Mouse (Mus musculus): ENCODE measurements around the gene Nfat5. TPM values are rescaled to one million over a fixed set of nuclear protein-coding genes. Genes with fewer than 3 reads are reported as not detected.

Gene Nfat5
- 39.3 and 39.8 TPM in 2 replicates for polyA plus RNA-seq (2012; rRNA removed)

GRCm38 (mm10) chr8:107292928-107293601, at the start of gene Nfat5:
Nfat5 (plus strand) TSS chr8:107293470.
- peak; percentile 88 to 99 for DNase-seq (ENCODE audit: extremely low spot score in 1 of 2, low spot score in 1 of 2)

GRCm38 (mm10) chr8:107244218-107244617, 49.1 kb upstream of the Nfat5 start:
- no peak for DNase-seq (ENCODE audit: extremely low spot score in 1 of 2, low spot score in 1 of 2)

- DNase-seq (ENCODE audit: extremely low spot score in 1 of 2, low spot score in 1 of 2) = no peak
Measured at GRCm38 (mm10) chr8:107248456-107248855, 44.8 kb upstream of the Nfat5 start.

- no peak for DNase-seq (ENCODE audit: extremely low spot score in 1 of 2, low spot score in 1 of 2)
Measured at GRCm38 (mm10) chr8:107251481-107252104, 41.7 kb upstream of the Nfat5 start.

- DNase-seq (ENCODE audit: extremely low spot score in 1 of 2, low spot score in 1 of 2) = no peak
Measured at GRCm38 (mm10) chr8:107253121-107253520, 40.1 kb upstream of the Nfat5 start.

GRCm38 (mm10) chr8:107254403-107254802, 38.9 kb upstream of the Nfat5 start:
- no peak for DNase-seq (ENCODE audit: extremely low spot score in 1 of 2, low spot score in 1 of 2)

- DNase-seq (ENCODE audit: extremely low spot score in 1 of 2, low spot score in 1 of 2) = peak in 1 of 2 experiments; percentile 23
Measured at GRCm38 (mm10) chr8:107254951-107255457, 38.3 kb upstream of the Nfat5 start.

- peak; percentile 12 to 69 for DNase-seq (ENCODE audit: extremely low spot score in 1 of 2, low spot score in 1 of 2)
Measured at GRCm38 (mm10) chr8:107257223-107257622, 36.0 kb upstream of the Nfat5 start.

- DNase-seq (ENCODE audit: extremely low spot score in 1 of 2, low spot score in 1 of 2) = peak; percentile 3 to 25
Measured at GRCm38 (mm10) chr8:107260120-107260519, 33.1 kb upstream of the Nfat5 start.

- no peak for DNase-seq (ENCODE audit: extremely low spot score in 1 of 2, low spot score in 1 of 2)
Measured at GRCm38 (mm10) chr8:107261172-107261571, 32.1 kb upstream of the Nfat5 start.

- DNase-seq (ENCODE audit: extremely low spot score in 1 of 2, low spot score in 1 of 2) = no peak
Measured at GRCm38 (mm10) chr8:107262046-107262705, 31.1 kb upstream of the Nfat5 start.

- no peak for DNase-seq (ENCODE audit: extremely low spot score in 1 of 2, low spot score in 1 of 2)
Measured at GRCm38 (mm10) chr8:107265811-107266210, 27.5 kb upstream of the Nfat5 start.

- no peak for DNase-seq (ENCODE audit: extremely low spot score in 1 of 2, low spot score in 1 of 2)
Measured at GRCm38 (mm10) chr8:107268501-107268900, 24.8 kb upstream of the Nfat5 start.

GRCm38 (mm10) chr8:107269191-107269590, 24.1 kb upstream of the Nfat5 start:
- DNase-seq (ENCODE audit: extremely low spot score in 1 of 2, low spot score in 1 of 2) = no peak

- no peak for DNase-seq (ENCODE audit: extremely low spot score in 1 of 2, low spot score in 1 of 2)
Measured at GRCm38 (mm10) chr8:107269617-107270139, 23.6 kb upstream of the Nfat5 start.

GRCm38 (mm10) chr8:107270287-107270686, 23.0 kb upstream of the Nfat5 start:
- DNase-seq (ENCODE audit: extremely low spot score in 1 of 2, low spot score in 1 of 2) = no peak

GRCm38 (mm10) chr8:107270751-107271150, 22.5 kb upstream of the Nfat5 start:
- DNase-seq (ENCODE audit: extremely low spot score in 1 of 2, low spot score in 1 of 2) = no peak

- no peak for DNase-seq (ENCODE audit: extremely low spot score in 1 of 2, low spot score in 1 of 2)
Measured at GRCm38 (mm10) chr8:107277323-107277883, 15.9 kb upstream of the Nfat5 start.

- DNase-seq (ENCODE audit: extremely low spot score in 1 of 2, low spot score in 1 of 2) = no peak
Measured at GRCm38 (mm10) chr8:107278571-107278970, 14.7 kb upstream of the Nfat5 start.

GRCm38 (mm10) chr8:107286686-107287085, 6.6 kb upstream of the Nfat5 start:
- no peak for DNase-seq (ENCODE audit: extremely low spot score in 1 of 2, low spot score in 1 of 2)

GRCm38 (mm10) chr8:107287522-107287921, 5.7 kb upstream of the Nfat5 start:
- DNase-seq (ENCODE audit: extremely low spot score in 1 of 2, low spot score in 1 of 2) = no peak

All from frontal cortex, adult 2 months (tissue).